Mouse (Mus musculus): ENCODE results near the gene Wdr70. TPM values are rescaled to one million over a fixed set of nuclear protein-coding genes. Genes with fewer than 3 reads are reported as not detected.
"Not testable (repeated sequence)": the region's sequence is repeated elsewhere in the genome, so short reads cannot be mapped to it uniquely, and the experiment has no call there.

Gene Wdr70
- total RNA-seq (2021) = 10 to 100 TPM; 33.3 to 35.1 TPM
- long read RNA-seq, experiment 1, transcript Wdr70-201 (18 exons, 2,126 nt) = minor isoform, 9 of 26 reads
- long read RNA-seq, experiment 1, transcript Wdr70-203 (4 exons, 1,130 nt) = major isoform, 10 of 26 reads
- long read RNA-seq, experiment 1, partial matches to known transcripts = 2 of 26 reads
- long read RNA-seq, experiment 1, other reads (novel, unspliced or antisense) = 5 of 26 reads
- long read RNA-seq, experiment 2, transcript Wdr70-203 (4 exons, 1,130 nt) = major isoform, 23 of 46 reads
- long read RNA-seq, experiment 2, transcript Wdr70-201 (18 exons, 2,126 nt) = minor isoform, 15 of 46 reads
- long read RNA-seq, experiment 2, partial matches to known transcripts = 3 of 46 reads
- long read RNA-seq, experiment 2, other reads (novel, unspliced or antisense) = 5 of 46 reads

DNA sequence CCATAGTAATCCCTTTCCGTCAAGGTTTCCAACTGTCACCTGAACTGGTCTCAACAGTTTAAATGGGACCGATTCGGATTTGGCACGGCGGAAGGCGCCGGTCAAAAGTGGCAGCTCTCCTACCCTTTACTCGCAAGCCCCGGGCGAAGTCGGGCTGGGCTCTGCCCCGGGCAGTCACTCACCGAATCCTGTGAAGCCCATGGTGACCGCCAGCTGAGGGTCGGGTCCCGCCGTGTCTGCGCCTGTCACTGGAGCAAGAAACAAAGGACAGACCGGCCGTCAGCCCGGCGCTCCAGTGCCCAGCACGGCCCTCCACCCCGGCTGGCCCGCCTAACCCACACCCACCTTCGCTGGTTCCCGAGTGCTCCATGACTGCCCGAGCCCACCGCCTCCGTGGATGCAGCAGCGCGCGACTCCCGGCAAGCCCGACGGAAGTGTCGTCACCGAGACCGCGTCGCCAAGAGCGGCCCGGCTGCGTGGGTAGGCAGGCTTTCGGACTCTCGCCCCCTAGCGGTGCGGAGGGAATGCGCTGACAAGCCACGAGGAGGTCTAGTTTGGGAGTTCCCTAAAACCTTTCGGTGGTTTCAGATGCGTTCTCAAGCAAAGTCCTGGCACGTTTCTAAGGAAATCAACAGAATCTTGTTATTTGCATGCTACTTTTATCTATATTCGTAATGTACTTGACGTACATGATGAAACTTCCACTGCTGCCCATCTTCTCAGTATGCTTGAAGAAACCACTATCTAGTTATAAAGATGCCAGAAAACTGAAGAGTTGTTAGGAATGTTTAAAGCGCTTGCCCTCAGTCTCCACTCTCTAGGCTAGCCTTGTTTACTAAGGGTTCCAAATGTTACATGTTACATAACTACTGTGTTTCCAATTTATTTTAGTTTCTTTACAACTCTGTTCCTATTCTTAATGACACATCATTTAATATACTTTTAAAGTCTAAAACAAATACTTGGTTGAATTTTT lies at the start of gene Wdr70:
Gene Wdr70 (minus strand): TSS at position 436 of the 976 bp plus-strand sequence.
- peak; percentile 97 to 98 for DNase-seq (ENCODE audit: low spot score in 2 of 2)

DNA sequence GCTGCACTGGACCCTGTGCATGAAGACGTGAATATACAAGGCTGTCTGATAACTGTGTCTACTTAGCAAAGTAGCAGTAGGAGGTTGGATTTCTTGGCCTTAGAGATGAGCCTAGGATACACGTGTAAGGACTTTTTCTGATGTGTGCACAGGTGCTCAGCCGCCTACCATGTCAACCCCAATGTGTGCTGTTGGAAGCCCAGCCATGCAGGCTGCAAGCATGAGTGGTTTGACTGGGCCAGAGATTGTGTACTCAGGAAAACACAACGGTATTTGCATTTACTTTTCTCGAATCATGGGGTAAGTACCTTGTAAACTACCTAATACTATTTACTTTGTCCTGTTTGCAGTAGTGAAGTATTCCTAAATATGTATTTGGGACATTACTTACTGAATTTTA lies 36.6 kb upstream of the Wdr70 start:
- DNase-seq (ENCODE audit: low spot score in 2 of 2) = no peak

DNA sequence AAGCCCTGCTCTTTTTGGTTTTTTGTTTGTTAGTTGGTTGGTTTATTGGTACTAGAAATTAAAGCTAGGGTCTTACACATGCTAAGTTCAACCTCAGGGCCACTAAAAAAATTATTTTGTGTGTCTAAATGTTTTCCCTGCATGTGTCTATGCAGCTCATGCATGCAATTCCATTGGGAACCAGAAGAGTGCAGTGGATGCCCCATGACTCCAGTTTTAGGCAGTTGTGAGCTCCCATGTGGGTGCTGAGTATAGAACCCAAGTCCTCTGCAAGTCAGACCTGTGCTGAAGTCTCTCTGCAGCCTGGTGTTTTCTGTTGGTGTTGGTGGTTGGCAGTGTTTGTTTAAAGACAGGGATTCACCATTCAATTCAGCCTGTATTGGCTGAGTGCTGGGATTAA lies 32.8 kb upstream of the Wdr70 start:
- DNase-seq (ENCODE audit: low spot score in 2 of 2) = no peak

DNA sequence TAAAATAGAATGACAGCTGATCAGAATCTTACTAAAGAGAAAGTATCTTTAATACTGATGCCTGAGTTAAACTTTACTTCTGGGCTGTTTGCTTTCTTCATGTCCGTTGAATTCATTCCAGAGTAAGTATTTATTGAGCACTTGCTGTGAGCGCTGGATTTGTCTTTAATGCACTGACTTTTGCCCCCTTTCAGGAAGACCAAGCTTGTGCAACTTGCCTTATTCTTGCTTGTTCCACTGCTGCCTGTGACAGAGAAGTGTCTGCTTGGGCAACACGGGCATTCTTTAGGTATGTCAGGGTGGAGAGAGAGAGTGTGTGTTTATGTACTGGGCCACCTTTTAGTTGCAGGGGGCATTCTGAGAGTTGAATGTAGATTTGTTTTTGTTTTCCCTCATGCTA lies 32.3 kb upstream of the Wdr70 start:
- DNase-seq (ENCODE audit: low spot score in 2 of 2) = no peak

DNA sequence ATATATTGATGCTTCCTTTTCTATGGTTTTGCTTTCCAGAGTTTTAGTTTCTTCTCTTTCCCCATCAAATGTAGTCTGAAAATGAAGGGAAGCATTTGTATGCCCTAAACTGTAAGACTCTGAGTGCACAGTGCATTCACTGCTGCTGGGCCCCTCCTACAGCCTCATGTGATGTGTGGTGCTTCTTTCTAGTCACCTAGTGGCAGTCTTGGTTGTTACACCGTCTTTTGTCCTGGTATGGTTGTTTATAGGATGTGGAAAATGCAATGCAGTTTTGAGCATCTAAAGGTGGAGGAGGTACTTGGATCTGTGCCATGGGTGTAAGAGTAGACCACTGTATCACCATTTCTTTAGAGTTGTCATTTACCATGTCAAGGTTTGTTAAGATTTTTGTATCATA lies 30.3 kb upstream of the Wdr70 start:
- DNase-seq (ENCODE audit: low spot score in 2 of 2) = no peak

DNA sequence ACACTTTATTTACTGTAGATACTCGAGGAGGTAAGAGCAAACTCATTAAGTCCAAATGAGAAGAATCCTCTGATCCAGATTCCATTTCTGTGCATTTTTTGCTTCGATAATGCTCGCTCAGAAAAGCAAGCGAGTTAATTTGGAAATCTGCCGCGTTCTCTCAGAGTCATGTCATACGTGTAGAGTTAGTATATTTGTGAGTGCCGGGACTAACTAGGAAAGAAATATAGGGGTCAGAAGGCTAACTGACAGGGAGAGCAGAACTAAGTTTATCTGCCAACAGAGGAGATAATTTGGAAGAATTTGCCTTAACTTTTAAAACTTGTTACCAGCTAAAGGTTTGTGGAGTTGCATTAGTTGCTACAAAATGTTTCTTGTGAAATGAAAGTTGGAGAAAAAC lies 10.8 kb upstream of the Wdr70 start:
- DNase-seq (ENCODE audit: low spot score in 2 of 2) = no peak

DNA sequence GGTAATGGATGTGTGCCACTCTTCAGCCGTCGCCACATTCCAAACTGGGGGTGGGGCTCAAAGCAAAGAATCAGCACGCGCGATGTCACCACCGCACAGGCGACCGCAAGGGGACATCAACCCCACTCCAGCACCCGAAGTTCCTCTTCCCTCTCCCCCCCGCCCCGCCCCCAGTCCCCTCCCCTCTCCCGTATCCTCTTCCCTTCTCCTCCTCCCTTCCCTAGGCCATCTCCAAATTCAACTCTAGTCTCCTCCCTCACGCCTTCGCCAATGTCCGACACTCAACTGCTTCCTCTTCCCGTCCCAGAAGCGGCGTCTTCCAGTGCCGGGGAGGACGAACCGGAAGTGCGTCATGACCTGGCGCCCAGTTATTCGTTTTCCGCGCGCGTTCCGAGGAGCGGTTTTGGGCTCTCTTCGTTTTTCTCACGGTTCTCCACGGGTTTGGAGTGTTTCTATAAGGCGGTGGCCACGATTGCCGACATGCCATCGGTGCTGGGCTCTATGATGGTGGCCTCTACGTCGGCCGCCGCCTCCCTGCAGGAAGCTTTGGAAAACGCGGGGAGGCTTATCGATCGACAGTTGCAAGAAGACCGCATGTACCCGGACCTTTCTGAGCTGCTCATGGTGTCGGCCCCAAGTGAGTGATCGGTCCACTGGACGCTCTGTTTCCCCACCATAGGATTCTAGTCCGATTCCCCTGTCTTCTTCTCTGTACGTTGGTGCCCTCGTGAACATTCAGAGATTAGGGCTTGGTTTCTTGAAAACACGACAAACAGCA lies 10.1 kb upstream of the Wdr70 start, which contains the start of gene Nup155:
Gene Nup155 (plus strand): TSS at position 308 of the 778 bp plus-strand sequence.
- DNase-seq (ENCODE audit: low spot score in 2 of 2) = peak; percentile 89 to 95

DNA sequence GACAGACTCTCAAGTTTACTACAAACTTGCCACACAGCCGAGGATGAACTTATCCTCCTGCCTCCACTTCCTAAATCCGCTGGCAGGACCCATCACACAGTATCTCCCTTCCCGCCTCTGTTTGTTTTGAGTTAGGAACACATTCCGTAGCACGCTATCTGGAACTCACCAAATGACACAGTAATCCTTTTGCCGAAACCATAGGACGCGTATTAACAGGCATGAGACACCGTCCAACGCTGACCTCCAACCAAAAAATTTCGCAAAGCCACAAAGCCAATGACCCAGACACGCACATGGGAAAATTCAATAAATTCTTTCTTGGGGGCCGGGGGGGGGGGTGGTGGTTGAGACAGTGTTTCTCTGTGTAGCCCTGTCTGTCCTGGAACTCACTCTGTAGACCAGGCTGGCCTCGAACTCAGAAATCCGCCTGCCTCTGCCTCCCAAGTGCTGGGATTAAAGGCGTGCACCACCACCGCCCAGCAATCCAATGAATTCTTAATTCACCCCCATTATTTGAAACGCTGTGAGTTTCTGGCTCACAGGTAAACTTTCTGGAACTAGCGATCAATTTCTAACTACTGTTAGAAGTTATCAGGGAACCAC lies 9.5 kb upstream of the Wdr70 start:
- peak; percentile 4 to 7 for DNase-seq (ENCODE audit: low spot score in 2 of 2)

DNA sequence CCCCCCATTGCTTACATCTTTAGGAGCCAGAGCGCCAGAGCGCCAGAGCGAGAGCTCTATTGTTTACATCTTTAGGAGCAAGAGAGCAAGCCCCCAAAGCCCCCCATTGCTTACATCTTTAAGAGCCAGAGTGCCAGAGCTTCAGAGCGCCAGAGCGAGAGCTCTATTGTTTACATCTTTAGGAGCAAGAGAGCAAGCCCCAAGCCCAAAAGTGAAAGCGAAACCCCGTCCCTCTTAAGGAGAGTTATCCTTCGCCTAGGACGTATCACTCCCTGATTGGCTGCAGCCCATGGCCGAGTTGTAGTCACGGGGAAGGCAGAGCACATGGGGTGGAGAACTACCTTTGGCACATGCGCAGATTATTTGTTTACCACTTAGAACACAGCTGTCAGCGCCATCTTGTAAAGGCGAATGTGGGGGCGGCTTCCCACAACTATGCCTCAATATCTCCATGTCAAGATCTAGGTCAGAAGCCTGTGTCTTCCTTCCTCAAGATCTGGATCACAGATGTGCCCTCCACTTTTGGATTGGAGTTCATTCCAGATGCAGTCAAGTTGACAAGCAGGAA lies 3.0 kb upstream of the Wdr70 start:
- DNase-seq (ENCODE audit: low spot score in 2 of 2) = not testable (repeated sequence)

DNA sequence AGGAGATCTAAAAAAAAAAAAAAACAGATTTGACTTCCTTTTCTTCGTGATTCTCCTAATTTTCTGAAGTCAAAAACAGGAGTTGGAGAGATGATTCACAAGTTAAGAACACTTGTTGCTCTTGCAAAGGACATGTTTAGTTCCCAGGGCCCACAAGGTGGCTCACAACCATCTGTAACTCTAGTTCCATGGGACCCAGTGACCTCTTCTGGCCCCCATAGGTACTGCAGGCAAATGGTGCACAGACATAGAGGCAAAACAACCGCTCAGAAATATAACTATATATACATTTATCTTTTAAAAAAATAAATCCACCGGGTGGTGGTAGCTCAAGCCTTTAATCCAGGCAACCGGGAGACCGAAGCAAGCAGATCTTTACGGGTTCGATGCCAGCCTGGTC lies 1.2 kb downstream of the Wdr70 start:
- DNase-seq (ENCODE audit: low spot score in 2 of 2) = peak; percentile 9 to 39

DNA sequence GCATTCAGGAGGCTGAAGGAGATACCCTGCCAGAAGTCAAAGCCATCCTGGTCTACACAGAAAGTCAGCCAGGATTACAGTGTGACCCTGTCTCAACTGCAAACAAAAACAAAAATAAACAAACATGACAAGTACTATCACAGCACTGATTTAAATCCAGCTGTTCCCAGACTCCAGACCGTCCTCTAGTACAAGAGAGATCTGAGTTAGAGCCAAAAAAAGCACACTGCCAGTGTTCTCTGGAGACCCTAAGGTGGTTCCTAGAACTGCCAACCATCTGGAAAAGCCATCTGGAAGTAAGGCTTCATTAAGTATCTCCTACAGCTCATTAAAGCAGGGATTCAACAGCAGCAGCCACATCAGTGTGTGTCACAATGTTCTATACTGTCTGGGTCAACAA lies 6.3 kb downstream of the Wdr70 start:
- DNase-seq (ENCODE audit: low spot score in 2 of 2) = not testable (repeated sequence)

DNA sequence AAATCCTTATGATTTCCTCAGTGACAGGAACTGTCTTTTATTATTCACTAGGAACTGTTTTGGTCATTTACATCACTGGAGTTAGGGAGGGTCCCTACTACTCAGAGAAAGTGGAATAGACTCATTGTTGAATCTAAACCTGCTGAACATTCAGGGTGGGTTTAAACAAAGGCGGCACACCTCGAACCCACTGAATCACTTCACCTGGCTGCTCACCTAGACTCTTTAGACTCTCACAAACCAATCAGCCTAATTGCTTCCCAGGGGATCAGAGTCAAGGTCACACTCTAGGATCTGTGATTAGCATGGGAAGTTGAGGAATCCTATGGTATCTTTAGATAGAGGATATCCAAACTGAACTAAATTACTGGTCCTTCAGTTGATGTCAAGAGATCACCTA lies 8.3 kb downstream of the Wdr70 start:
- DNase-seq (ENCODE audit: low spot score in 2 of 2) = no peak

DNA sequence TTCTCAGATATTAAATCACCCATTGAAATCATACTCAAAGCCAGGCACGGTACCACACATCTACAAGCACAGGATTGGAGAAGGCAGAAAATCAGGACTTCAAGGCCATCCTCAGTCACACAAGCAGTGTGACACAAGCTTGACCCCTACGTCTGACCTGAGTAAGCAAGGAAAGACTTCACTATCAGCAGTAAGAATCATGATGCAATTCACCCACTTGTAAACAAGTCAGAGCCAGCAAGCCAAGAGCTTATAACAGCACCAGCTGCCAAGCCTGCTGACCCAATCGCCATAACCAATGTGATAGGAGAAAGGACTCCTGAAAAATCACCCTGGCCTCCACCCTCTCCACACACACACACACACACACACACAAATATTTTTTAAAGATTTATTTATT lies 10.3 kb downstream of the Wdr70 start:
- DNase-seq (ENCODE audit: low spot score in 2 of 2) = no peak

DNA sequence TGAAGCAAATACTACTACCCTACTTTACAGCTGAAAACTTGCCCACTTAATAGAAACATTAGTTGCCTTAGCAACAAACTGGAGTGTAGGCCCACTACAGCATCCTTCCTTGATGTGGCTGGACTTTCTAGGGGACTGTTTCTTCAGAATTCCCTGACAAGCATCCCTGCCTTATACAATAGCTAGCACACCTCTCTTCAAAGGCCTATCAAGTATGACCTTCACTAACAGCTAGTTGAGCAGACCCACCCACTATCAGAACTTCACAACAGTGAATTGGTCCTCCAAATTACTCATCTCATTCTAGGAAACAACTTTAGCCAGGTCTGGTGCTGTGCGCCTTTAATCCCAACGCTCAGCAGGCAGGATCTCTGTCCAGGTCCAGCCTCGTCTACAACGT lies 11.7 kb downstream of the Wdr70 start:
- no peak for DNase-seq (ENCODE audit: low spot score in 2 of 2)

DNA sequence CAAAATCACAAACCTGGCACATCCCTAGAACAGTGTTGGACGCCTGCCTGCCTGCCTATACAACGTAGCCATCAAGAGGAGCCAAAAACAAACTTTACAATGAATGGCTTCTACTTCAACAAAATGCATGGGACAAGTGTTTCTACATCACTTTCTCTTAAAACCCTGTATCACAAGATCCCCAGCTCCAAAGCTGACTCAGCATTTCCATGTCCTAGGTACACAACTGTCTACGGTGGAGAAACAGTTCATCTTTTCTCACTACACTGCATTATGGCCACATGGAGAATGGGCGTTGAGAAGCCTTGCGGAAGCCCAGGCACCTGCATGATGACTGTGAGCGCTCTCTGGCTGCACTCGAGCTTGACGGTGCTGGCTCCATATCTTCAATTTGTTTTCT lies 16.9 kb downstream of the Wdr70 start:
- DNase-seq (ENCODE audit: low spot score in 2 of 2) = no peak

DNA sequence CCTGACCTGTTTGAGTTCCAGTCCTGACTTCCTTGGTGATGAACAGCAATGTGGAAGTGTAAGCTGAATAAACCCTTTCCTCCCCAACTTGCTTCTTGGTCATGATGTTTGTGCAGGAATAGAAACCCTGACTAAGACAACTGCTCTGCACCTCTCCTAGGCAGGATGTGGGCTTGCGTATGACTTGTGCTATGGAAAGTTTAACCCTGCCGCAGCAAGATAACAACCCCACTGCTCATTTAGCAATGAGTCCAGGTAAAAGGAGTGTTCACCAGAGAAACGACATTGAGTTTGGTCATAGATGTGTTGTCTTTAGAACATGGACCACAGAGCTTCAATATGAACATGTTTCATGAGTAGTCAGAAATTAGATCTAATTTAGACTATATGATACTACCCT lies 25.9 kb downstream of the Wdr70 start:
- not testable (repeated sequence) for DNase-seq (ENCODE audit: low spot score in 2 of 2)

DNA sequence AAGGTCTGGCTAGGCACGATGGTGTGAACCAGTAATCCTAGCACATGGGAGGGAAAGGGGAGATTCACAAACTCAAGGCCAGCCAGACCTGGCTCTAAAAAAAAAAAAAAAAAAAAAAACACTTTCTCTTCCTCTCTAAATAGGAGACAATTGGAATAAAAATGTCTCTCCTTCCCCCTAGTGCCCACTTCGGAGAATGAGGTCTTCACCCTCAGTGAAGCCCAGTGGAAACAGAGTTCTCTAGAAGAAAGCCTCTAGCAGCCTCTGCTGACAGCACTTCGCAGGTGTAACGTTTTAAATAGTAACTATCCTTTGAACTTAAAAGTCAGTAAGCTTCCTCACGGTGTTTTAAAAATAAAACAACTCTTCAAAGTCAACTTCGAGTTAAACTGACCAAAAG lies 33.8 kb downstream of the Wdr70 start:
- DNase-seq (ENCODE audit: low spot score in 2 of 2) = no peak

DNA sequence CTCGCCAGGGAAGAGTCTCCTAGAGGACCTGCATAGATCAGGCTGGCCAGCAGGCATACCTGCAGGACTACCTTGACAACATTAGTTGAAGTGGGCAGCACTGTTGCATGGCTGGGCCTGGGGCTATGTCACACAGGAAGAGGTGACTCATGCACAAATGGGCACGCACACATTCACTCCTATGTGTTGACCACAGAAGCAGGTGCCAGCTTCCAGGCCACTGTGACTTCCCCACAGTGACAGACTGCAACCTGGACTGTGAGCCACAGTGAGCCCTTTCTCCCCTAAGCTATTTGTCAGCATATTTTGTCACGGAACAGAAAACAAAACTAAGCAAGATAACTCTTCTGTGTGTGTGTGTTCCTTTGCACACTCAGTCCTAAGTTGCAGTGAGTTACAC lies 47.8 kb downstream of the Wdr70 start:
- DNase-seq (ENCODE audit: low spot score in 2 of 2) = no peak

DNA sequence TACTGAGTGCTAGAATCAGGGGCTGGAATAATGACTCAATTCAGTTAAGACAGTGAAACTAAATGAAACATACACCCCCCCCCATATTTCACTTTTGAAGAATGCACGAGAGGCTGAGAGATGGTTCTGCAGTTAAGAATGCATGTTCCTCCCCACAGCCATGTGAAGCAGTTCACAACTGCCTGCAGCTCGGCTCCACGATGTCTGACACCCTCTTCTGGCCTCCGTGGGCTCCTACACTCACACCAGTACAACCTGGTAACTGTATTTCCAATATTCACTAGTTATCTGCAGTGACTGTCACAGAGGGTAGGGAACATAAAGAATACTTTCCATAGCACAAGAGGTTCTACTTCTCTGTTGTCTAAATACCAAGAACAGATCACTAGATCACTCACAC lies 59.2 kb downstream of the Wdr70 start:
- no peak for DNase-seq (ENCODE audit: low spot score in 2 of 2)

DNA sequence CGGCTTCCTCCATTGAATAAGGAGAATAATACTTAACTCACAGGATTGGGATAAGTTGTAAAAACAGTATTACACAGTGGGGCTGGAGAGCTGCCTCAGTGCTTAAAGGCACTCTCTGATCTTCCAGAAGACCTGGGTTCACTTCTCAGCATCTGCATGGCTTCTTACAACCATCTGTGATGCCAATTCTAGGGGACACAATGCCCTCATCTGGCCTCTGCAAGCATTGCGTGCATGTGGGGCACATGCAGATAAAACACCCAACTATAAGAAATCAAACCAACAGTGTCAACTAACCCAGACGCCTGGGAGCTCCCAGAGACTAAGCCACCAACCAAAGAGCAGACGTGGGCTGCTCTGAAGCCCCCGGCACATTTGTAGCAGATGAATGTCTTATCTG lies 60.6 kb downstream of the Wdr70 start:
- no peak for DNase-seq (ENCODE audit: low spot score in 2 of 2)

DNA sequence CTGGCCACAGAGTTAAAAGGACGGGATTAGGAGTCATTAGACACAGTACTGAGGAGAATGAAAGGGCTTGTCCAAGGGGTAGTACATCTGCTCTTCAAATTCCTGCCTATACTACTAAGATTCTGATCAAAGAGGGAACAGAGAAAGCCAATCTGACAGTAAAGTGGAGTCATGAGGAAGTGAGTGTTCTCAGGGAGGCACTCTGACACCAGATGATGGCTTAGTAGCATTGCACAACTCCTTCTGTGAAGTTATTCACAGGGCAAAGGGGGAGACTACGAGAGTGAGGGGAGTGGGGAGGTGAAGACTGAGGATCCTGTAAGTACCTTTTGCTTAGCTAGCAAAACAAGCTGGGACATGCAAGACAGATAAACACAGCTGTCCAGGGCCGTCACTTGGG lies 61.2 kb downstream of the Wdr70 start:
- no peak for DNase-seq (ENCODE audit: low spot score in 2 of 2)
